Mouse (Mus musculus) left cerebral cortex, adult 18-20 months (tissue): ENCODE data around the gene Cfap77. TPM values are rescaled to one million over a fixed set of nuclear protein-coding genes. Genes with fewer than 3 reads are reported as not detected.

ENCODE experiments used
- DNase-seq, 2 experiments: peaks; one replicate each; pipeline ENCODE4 v3.0.0; 2021 to 2022; ENCODE audit warnings: low spot score in 2 of 2, mixed read lengths in 1 of 2
- total RNA-seq, 2 experiments: library from RNA; stranded (reverse); gene quantifications; 2 replicates each; pipeline ENCODE4 v1.2.3; 2021

Gene Cfap77
- total RNA-seq, 2 experiments from 2014 or later, result not detected

- no peak for DNase-seq
These were observed 56.6 kb downstream of the Cfap77 start for GRCm38 (mm10) chr2:28998246-28998645.

DNA sequence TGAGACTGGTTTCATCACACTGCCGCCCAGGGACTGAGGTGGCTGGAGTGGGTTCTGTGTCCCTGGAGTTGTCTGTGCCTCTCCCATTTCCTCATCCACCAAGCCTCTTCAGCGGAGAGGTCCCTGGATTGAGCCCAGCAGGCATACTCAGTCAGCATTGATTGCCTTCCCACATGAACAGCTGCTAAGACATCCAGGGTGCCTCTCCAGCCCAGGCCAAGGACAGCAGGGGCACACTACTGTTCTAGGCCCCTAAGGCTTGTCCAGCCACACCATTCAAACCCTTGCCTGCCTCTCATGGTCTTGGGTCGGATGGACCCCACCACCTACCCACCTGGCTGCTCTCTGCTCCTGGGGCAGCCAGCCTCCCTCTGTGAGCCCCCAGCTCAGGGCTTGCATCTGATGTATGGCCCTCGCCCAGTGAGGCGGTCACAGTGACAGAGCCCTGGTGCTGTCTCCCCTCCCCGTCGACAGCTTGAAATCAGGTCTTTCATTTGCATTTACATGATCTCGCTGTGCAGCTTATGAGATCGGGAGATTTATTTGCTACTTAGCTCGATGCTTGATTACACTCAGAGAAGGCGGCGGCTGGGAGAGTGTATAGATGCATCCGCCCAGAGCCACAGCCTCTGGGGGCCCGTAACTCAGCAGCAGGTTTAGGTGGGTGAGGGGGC lies 57.6 kb downstream of the Cfap77 start:
- no peak for DNase-seq

DNA sequence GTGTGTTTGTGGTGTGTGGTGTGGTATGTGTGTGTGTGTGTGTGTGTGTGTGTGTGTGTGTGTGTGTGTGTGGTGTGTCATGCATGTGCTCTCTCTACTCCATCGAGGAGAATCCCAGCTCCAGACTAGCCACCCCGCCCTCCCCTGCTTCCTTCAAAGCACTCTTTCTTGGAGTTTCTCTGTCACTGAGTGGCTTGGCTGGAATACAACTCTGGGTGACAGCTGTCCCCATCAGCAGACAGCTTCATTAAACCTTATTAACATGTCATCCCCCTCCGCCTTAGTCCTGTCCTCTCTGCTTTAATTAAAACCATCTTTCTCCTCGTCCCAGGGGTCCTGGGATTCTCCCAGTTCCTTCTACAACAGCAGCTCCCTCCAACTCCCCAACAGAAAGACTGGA lies 59.4 kb downstream of the Cfap77 start:
- no peak for DNase-seq

DNA sequence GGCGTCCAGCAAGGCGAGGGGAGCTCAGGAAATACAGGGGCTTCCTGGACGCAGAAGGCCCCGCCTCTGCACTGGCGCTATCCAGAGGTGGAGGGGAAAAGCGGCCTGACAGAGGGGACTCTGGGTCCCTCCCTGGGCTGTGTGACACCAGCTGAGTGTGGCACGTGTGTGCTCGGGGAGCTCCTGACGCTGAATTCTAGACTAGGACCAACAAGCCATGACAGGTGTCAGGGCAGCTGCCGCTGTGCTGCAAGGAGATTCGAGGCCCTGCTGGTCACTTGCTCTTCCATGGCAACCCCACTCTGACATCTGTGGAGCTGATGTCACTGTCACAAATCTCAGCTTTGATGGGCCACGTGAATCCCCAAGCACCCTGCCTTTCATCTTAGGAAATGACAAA lies 60.9 kb downstream of the Cfap77 start:
- no peak for DNase-seq

- no peak for DNase-seq
These were observed 66.1 kb downstream of the Cfap77 start for GRCm38 (mm10) chr2:28988781-28989180.

- DNase-seq, result no peak
These were observed 74.6 kb downstream of the Cfap77 start for GRCm38 (mm10) chr2:28980080-28980910.

DNA sequence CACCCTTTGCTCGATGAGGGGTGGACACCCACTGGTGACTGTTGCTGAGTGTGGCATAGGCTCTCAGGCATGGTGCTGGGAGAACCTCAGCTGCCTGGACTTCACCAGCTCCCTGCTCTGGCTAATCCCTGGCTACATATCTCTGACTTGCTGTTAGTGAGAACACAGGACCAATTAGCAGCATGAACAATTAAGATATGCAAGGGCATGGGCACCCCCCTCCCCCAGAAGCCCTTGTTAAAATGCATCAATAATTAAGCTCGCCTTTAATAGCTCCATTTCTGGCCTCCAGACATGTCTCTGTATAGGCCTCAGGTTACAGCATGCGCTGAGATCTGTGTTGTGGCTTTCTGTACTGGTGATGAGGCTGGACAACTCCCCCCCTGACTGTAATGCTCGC lies 76.4 kb downstream of the Cfap77 start:
- no peak for DNase-seq

- DNase-seq, result peak; percentile 65 to 79
These were observed 78.2 kb downstream of the Cfap77 start for GRCm38 (mm10) chr2:28976635-28977034.

DNA sequence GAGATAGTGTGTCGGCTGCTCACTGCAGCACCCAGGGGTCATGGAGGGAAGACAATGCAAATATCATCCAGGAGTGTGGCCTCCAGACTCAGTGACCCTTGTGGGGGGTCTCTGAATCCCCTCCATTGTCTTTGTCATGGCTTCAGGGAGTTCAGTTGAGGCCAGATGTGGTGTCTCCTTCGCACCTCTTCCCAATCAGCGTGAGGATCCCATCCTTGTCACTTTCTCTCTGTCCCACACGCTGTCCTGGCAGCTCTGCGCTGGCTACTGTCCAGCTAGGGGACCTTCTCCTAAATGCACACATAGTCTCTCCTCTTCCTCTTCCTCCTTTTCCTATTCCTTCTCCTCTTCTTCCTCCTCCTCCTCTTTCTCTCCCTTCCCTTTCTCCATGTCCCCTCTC lies 79.3 kb downstream of the Cfap77 start:
- DNase-seq, result no peak

DNA sequence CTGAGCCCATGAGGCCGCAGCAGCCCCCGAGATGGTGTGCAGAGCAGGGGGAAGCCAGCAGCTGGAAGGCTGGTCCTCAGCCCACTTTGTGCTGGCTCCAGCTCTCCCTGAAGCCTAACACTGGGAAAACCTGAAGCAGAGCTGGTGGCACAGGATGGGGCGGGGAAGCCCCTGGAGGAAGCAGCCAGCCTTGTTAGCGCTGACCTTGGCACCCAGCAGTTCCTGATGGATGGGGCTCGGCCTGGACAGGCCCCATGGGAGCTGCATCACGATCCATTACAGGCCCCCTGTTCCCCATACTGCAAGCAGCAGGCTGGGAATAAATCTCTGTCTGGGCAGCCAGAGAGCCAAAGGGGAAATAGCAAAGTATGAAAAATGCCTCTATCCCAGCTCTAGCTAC lies 80.3 kb downstream of the Cfap77 start:
- DNase-seq, result no peak

GRCm38 (mm10) chr2:28973832-28974450 lies 80.9 kb downstream of the Cfap77 start:
- no peak for DNase-seq

GRCm38 (mm10) chr2:28970424-28970823 lies 84.4 kb downstream of the Cfap77 start:
- no peak for DNase-seq

- no peak for DNase-seq
These were observed 86.6 kb downstream of the Cfap77 start for GRCm38 (mm10) chr2:28968278-28968677.

DNA sequence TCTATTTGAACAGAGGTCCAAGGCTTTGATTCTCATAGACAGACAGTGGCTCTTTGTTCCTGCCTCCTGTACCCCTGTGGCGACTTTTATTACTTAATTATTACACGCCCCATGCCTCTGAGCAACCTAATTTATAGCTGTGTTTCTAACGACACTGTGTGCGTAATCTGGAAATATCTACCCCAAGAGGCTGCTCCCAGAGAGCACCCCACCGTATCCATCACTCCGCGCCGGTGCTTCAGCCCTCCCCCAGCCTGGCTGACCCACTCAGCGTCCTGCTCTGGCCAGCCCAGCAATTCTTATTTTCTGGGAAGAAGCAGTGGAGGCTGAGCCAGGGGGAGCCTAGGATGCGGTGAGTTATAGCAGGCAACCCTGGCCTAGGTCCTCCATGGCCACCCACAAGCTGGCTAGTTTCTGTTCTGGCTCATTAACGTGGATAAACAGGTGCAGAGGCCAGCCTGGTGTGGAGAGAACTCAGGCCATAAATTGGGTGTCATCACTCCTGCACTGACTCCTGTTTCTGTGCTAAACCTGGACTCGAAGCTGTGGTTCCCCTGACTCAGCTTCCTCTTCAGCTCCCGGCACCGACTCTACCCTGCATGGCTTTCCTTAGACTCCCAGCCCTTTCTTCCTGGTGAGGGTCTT lies 88.6 kb downstream of the Cfap77 start:
- DNase-seq, result no peak

- no peak for DNase-seq
These were observed 91.3 kb downstream of the Cfap77 start for GRCm38 (mm10) chr2:28963565-28963964.

- no peak for DNase-seq
These were observed 93.2 kb downstream of the Cfap77 start for GRCm38 (mm10) chr2:28961636-28962035.

DNA sequence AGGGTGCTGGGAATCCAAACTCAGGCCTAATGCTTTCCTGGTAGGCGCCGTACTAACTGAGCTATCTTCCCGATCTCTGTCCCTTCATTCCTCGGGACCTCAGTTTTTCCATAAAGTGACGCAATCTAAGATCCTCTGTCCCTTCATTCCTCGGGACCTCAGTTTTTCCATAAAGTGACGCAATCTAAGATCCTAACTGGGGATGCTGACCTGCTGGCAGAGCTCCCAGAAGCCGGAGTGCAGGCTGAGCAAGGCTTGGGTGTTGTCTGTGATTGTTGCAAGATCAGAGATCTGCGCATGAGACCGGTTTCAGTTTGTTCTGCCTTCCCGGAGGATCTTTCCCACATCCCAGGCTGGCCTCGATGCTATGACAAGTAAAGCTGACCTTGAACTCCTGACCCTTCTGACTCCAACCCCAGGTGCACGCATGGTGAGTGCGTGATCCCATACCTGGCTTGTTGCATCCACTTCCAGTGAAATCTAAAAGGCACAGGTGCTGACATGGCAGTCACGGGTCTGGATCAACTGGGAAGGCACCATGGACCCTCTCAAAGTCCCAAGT lies 93.8 kb downstream of the Cfap77 start:
- DNase-seq, result no peak

GRCm38 (mm10) chr2:28956874-28957273 lies 98.0 kb downstream of the Cfap77 start:
- DNase-seq, result no peak

- no peak for DNase-seq
These were observed 100.3 kb downstream of the Cfap77 start for GRCm38 (mm10) chr2:28954595-28954994.

GRCm38 (mm10) chr2:28952981-28953380 lies 101.9 kb downstream of the Cfap77 start:
- DNase-seq, result no peak

GRCm38 (mm10) chr2:28946312-28946711 lies 108.6 kb downstream of the Cfap77 start:
- DNase-seq, result no peak
